Mouse (Mus musculus) liver, adult 2 months (tissue): ENCODE results near the gene Smarcd3. TPM values are rescaled to one million over a fixed set of nuclear protein-coding genes. Genes with fewer than 3 reads are reported as not detected.

Source experiments
- DNase-seq: peaks from one replicate; pipeline ENCODE4 v3.0.0-alpha.2; 2011; ENCODE audit warnings: low read depth, low spot score; ENCODE audit errors: extremely low read depth
- H3K27ac ChIP-seq: fragments of 200-500 bp; replicated peaks from 2 replicates; pipeline ENCODE4 v1.5.1; 2012; ENCODE audit warnings: low read depth, mild to moderate bottlenecking, control low read depth, inconsistent platforms, low read length; ENCODE audit not compliant: insufficient read depth
- H3K27me3 ChIP-seq: fragments of 200-500 bp; 2 replicates; pipeline ENCODE4 v1.6.1; 2012; ENCODE audit warnings: mild to moderate bottlenecking, moderate library complexity, low read length, inconsistent platforms; ENCODE audit not compliant: control insufficient read depth, insufficient read depth
- H3K36me3 ChIP-seq: fragments of 200-500 bp; 2 replicates; pipeline ENCODE4 v1.6.1; 2012; ENCODE audit warnings: low read length, inconsistent platforms; ENCODE audit not compliant: control insufficient read depth, insufficient read depth
- H3K4me1 ChIP-seq: fragments of 200-500 bp; 2 replicates; pipeline ENCODE4 v1.6.1; 2011; ENCODE audit warnings: low read length; ENCODE audit not compliant: control insufficient read depth, insufficient read depth
- H3K4me3 ChIP-seq: fragments of 200-500 bp; 2 replicates; pipeline ENCODE4 v1.5.1; 2011; ENCODE audit warnings: low read depth, mild to moderate bottlenecking, control low read depth, low read length, moderate library complexity; ENCODE audit not compliant: insufficient read depth
- H3K79me2 ChIP-seq: fragments of 200-500 bp; 2 replicates; pipeline ENCODE4 v1.6.1; 2012; ENCODE audit warnings: inconsistent platforms, mild to moderate bottlenecking, low read length, moderate library complexity; ENCODE audit not compliant: control insufficient read depth, insufficient read depth
- H3K9ac ChIP-seq: fragments of 200-500 bp; 2 replicates; pipeline ENCODE4 v1.6.1; 2012; ENCODE audit warnings: low read depth, mild to moderate bottlenecking, control low read depth, inconsistent platforms, low read length
- CTCF ChIP-seq: fragments of 200-500 bp; IDR thresholded peaks from 2 replicates; pipeline ENCODE4 v1.5.1; 2011; ENCODE audit warnings: low read depth, low read length, control low read depth
- POLR2A ChIP-seq: fragments of 200-500 bp; IDR thresholded peaks from 2 replicates; pipeline ENCODE4 v1.6.1; 2011; ENCODE audit warnings: low read length, control low read depth; ENCODE audit not compliant: insufficient read depth; ENCODE audit errors: extremely low read depth
- WGBS: fragments of 180-500 bp; shearing (Covaris S2); methylation state at CpG from one replicate; pipeline ENCODE4 v1.1.7; 2018; 5-methylcytosine and 5-hydroxymethylcytosine counted together
- polyA plus RNA-seq: library from polyadenylated mRNA; depleted of rRNA; stranded (reverse); fragments of >200 nt; gene quantifications from 2 replicates; pipeline ENCODE4 v1.2.3, GENCODE M21; 2012
- total RNA-seq: library from RNA; depleted of rRNA; stranded (reverse); fragments of >200 nt; gene quantifications from 2 replicates; pipeline ENCODE4 v1.2.3, GENCODE M21; 2014

Smarcd3 gene
- total and polyA plus RNA-seq, 2 experiments, result 0.55 to 1.3 TPM

- WGBS, result 97% methylated on average over 5 of the region's 5 CpGs
- no peak for TF ChIP-seq POLR2A
- no peak for TF ChIP-seq CTCF
- H3K27me3 ChIP-seq, result no peaks in the 10 kb centered on the region
Measured at GRCm38 (mm10) chr5:24594346-24594745, 29.9 kb downstream of the Smarcd3 start.

DNA sequence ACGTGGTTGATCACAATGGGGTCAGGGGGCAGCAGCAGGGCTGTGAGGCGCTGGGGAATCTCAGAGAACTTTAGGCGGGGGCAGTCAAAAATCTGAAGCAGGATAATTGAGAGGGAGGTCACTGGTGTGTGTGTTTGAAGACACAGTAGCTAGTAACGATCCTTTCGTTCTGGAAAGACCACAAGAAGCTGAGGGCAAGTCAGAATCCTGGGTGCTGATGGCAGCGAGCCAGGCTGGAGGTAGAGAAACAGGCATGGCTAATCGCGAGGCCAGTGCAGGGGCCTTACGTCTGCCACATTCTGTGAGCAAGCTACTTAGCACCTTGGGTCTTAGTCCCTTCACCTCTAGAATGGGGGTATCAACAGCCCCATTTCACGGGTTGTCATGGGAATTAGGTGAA lies 30.3 kb downstream of the Smarcd3 start:
- Histone ChIP-seq H3K79me2 (no peaks in the 10 kb centered on the region), H3K9ac (no peak overlapping the region), H3K4me3 (no peak overlapping the region), H3K36me3 (peaks cover 3% of the 10 kb centered on the region), H3K27me3 (no peaks in the 10 kb centered on the region), H3K27ac (no peak overlapping the region), H3K4me1 (peaks cover 4% of the 10 kb centered on the region)
- 87% methylated on average over 10 of the region's 10 CpGs for WGBS
- TF ChIP-seq CTCF (no peak), POLR2A (no peak)
- DNase-seq, result no peak

More at GRCm38 (mm10) chr5:24594346-24594745, 29.9 kb downstream of the Smarcd3 start:
- no peaks in the 10 kb centered on the region for H3K79me2 ChIP-seq
- H3K27ac ChIP-seq, result no peak overlapping the region
- DNase-seq, result no peak
- H3K36me3 ChIP-seq, result peaks cover under 1% of the 10 kb centered on the region; the same call in 1 of the 2 replicates
- peaks cover 4% of the 10 kb centered on the region for H3K4me1 ChIP-seq
- H3K4me3 ChIP-seq, result no peak overlapping the region
- H3K9ac ChIP-seq, result no peak overlapping the region

DNA sequence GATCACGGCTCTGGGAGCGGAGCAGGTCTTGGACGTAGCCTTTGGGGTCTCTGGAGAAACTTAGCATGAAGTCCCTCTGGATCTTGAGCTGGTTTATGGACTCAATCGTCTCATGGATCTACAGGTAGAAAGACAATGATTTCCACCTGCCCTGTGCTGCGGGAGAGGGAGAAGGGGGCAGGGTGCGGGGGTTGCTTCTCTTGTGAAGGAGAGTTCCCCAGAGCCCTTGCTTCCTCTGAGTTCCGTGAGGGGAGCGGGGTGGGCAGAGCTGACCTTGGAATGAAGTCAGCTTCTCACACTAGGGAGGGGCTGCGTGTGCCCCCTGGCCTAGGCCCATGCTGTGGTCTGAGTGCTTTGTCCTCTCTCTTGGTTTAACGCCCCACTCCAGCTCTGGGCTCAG lies 31.0 kb downstream of the Smarcd3 start:
- 87% methylated on average over 10 of the region's 10 CpGs for WGBS
- TF ChIP-seq POLR2A, result no peak
- TF ChIP-seq CTCF, result no peak

DNA sequence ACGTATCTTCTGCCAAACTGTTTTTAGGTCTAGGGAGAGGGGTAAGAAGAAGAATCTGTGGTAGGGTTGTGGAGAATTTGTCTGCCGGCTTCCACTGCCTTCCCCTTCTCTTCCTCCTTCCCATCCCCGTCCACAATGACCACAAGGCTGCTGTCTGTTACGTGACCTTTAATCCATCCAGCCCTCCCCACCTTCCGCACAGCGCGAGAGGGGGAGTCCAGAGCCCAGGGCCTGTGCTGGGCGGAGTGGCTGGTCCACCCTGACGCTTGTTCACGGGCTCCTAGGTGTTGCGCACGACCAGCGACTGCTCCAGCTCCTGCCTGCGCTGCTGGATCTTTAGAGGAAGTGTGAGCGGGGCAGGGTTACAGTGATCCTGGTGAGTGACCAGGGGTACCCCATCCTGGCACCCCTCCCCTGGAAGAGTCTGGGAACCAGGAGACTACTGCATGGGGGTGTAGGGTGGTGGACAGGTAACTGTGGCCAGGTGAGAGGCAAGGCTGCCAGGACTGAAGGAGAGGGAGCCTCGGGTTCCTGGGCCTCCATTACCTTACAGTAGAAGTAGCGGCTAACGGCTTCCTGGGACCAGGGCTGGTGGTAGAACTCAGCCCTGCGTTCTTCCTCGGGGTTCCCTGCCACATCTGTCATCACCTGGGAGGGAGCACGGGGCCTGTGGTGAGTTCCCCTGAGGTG lies 31.6 kb downstream of the Smarcd3 start:
- H3K27ac ChIP-seq, result no peak overlapping the region
- no peaks in the 10 kb centered on the region for H3K79me2 ChIP-seq
- H3K4me3 ChIP-seq, result no peak overlapping the region
- H3K9ac ChIP-seq, result no peak overlapping the region
- DNase-seq, result no peak
- WGBS, result 72% methylated on average over 21 of the region's 21 CpGs
- no peaks in the 10 kb centered on the region for H3K27me3 ChIP-seq
- H3K4me1 ChIP-seq, result peaks cover 11% of the 10 kb centered on the region
- peaks cover 3% of the 10 kb centered on the region for H3K36me3 ChIP-seq
- TF ChIP-seq POLR2A, result no peak
- no peak for TF ChIP-seq CTCF

More for the DNA sequence above, 31.0 kb downstream of the Smarcd3 start:
- H3K4me3 ChIP-seq, result no peak overlapping the region
- no peak for DNase-seq
- no peaks in the 10 kb centered on the region for H3K27me3 ChIP-seq
- H3K9ac ChIP-seq, result no peak overlapping the region
- peaks cover 3% of the 10 kb centered on the region for H3K36me3 ChIP-seq
- H3K4me1 ChIP-seq, result peaks cover 7% of the 10 kb centered on the region
- no peaks in the 10 kb centered on the region for H3K79me2 ChIP-seq
- H3K27ac ChIP-seq, result no peak overlapping the region

DNA sequence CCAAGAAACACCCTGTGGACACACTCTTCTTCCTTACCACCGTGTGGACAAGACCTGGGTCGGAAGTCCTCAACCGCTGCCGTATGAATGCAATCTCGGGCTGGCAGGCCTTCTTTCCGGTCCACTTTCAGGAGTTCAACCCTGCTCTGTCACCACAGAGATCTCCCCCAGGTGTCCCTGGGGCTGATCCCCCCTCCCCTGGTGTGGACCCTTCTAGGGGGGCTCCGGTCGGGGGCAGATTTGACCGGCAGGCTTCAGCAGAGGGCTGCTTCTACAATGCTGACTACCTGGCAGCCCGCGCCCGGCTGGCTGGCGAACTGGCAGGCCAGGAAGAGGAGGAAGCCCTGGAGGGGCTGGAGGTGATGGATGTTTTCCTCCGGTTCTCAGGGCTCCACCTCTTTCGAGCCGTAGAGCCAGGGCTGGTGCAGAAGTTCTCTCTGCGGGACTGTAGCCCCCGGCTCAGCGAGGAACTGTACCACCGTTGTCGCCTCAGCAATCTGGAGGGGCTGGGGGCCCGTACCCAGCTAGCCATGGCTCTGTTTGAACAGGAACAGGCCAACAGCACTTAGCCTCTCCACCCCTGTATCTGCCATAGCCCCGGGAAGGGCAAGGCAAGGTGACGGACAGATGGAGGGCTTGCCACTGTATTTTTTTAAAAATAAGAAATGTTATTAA lies 32.3 kb downstream of the Smarcd3 start:
- TF ChIP-seq POLR2A (no peak), CTCF (no peak)
- H3K4me1 ChIP-seq, result peaks cover 13% of the 10 kb centered on the region; the same call in 1 of the 2 replicates
- H3K4me3 ChIP-seq, result peak overlapping the region; percentile 29; the same call in 1 of the 2 replicates
- peaks cover 3% of the 10 kb centered on the region for H3K36me3 ChIP-seq
- peaks cover 6% of the 10 kb centered on the region; the same call in 1 of the 2 replicates for H3K79me2 ChIP-seq
- H3K27ac ChIP-seq, result no peak overlapping the region
- no peak for DNase-seq
- 68% methylated on average over 24 of the region's 24 CpGs for WGBS
- no peaks in the 10 kb centered on the region for H3K27me3 ChIP-seq
- no peak overlapping the region for H3K9ac ChIP-seq
